Mouse (Mus musculus) spleen, adult 2 months (tissue): ENCODE measurements around the gene Cldn22.

ENCODE experiments used
- CTCF ChIP-seq: fragments of 200-500 bp; IDR thresholded peaks from 2 replicates; pipeline ENCODE4 v1.5.1; 2011; ENCODE audit warnings: mild to moderate bottlenecking, inconsistent platforms; ENCODE audit not compliant: insufficient read depth, insufficient read length, insufficient replicate concordance; ENCODE audit errors: extremely low read depth
- POLR2A ChIP-seq: fragments of 200-500 bp; IDR thresholded peaks from 2 replicates; pipeline ENCODE4 v1.6.1; 2011; ENCODE audit warnings: low read depth, low read length, inconsistent platforms

- no peak for TF ChIP-seq POLR2A
- TF ChIP-seq CTCF: peak; percentile 79; the same call in 1 of the 2 replicates
Observed at GRCm38 (mm10) chr8:47872361-47873107, 48.3 kb downstream of the Cldn22 start.
